Mouse (Mus musculus) liver, postnatal 0 days (tissue): ENCODE measurements around the gene Plek2.

Experiments
- CTCF ChIP-seq: sonication (generic); IDR thresholded peaks from 2 replicates; pipeline ENCODE4 v1.5.1; 2016; ENCODE audit warnings: antibody characterized with exemption, low read depth
- EP300 ChIP-seq: IDR thresholded peaks from 2 replicates; pipeline ENCODE4 v1.6.1; 2016; ENCODE audit warnings: antibody characterized with exemption, low read depth, mild to moderate bottlenecking

GRCm38 (mm10) chr12:78848246-78848645 is 58.5 kb downstream of the Plek2 start:
- TF ChIP-seq CTCF (no peak), EP300 (no peak)
